ENCODE assay signal across 31 mouse cellular contexts in the genomic region with DNA sequence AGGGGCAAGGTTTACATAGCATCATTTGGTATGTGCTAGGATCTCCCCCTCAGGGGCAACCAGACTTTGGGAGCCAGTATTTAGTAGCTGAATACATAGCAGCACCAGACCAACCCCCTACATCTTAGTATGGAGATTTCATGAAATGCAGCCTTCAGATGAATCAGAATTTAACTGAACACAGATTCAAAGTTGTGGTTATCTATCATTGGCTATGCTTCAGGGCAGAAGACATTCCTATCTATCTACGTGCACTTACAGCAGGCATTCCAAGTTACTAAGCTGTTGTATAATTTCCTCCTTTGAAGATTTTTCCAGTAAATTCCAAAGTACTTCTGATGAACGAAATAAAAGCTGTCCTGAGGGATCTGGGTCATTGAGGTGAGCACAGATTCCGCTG. TPM values are rescaled to one million over a fixed set of nuclear protein-coding genes. Genes with fewer than 3 reads are reported as not detected.
"Had no signal": no experiment of that assay in that cellular context is flagged by ENCODE, and none has a peak within 500 bp of the region (broad histone marks: within the 10 kb centered on the region; RNA-seq: fewer than 3 reads in every experiment).

No protein-coding gene starts in this region.

- H3K36me3 ChIP-seq: heart, embryonic 10.5 days; heart, embryonic 12.5 days; hindbrain, embryonic 12.5 days; intestine, embryonic 15.5 days; limb, embryonic 13.5 days; limb, embryonic 15.5 days; liver, embryonic 12.5 days had no signal

- ATAC-seq: hindbrain, embryonic 16.5 days; inflammation-experienced regulatory T-cells, adult 6 months; intestine, embryonic 15.5 days; intestine, postnatal 0 days; liver, embryonic 12.5 days had no signal

- H3K4me3 ChIP-seq: gastrocnemius, adult 2 months; heart, embryonic 10.5 days; heart, embryonic 12.5 days; hindbrain, embryonic 12.5 days; intestine, embryonic 15.5 days; layer of hippocampus, adult 2 months; left cerebral cortex, adult 2 months; limb, embryonic 13.5 days; limb, embryonic 15.5 days; liver, embryonic 12.5 days had no signal

- H3K9ac ChIP-seq: heart, embryonic 12.5 days; hindbrain, embryonic 12.5 days; hindbrain, embryonic 14.5 days; intestine, embryonic 15.5 days; limb, embryonic 13.5 days; limb, embryonic 15.5 days; liver, embryonic 12.5 days; liver, embryonic 14.5 days had no signal

- H3K27ac ChIP-seq: gastrocnemius, adult 2 months; heart, embryonic 10.5 days; hindbrain, embryonic 12.5 days; hindbrain, embryonic 14.5 days; intestine, embryonic 15.5 days; layer of hippocampus, adult 2 months; left cerebral cortex, adult 2 months; limb, embryonic 13.5 days; limb, embryonic 15.5 days; liver, embryonic 12.5 days; liver, embryonic 14.5 days had no signal

- H3K4me1 ChIP-seq: heart, embryonic 10.5 days; heart, embryonic 12.5 days; hindbrain, embryonic 12.5 days; intestine, embryonic 15.5 days; limb, embryonic 13.5 days; limb, embryonic 15.5 days; liver, embryonic 12.5 days had no signal

- H3K27me3 ChIP-seq: heart, embryonic 12.5 days; hindbrain, embryonic 12.5 days; intestine, embryonic 15.5 days; limb, embryonic 13.5 days; limb, embryonic 15.5 days; liver, embryonic 12.5 days had no signal

- H3K9me3 ChIP-seq: heart, embryonic 10.5 days; heart, embryonic 12.5 days; hindbrain, embryonic 12.5 days; intestine, embryonic 15.5 days; limb, embryonic 13.5 days; limb, embryonic 15.5 days; liver, embryonic 12.5 days had no signal

- DNase-seq: gastrocnemius, adult 2 months; gastrocnemius, postnatal 10 days; gastrocnemius, postnatal 25 days; heart, adult 18-20 months; heart, postnatal 10 days; heart, postnatal 36 days; kidney, adult 18-20 months; kidney, adult 8-10 months; kidney, postnatal 10 days; kidney, postnatal 25 days; kidney, postnatal 4 days; left cerebral cortex, postnatal 4 days had no signal

- H3K4me2 ChIP-seq: heart, embryonic 12.5 days; hindbrain, embryonic 12.5 days; hindbrain, embryonic 14.5 days; intestine, embryonic 15.5 days; limb, embryonic 13.5 days; limb, embryonic 15.5 days; liver, embryonic 12.5 days had no signal

RNA-seq across cellular contexts. Expression of gene Cfap69, which starts 38.5 kb away (rescaled TPM):
- total RNA-seq: granulocyte monocyte progenitor cell, adult 5-6 weeks; hematopoietic stem cell, adult 5-6 weeks had no signal
- polyA plus RNA-seq: inflammation-experienced regulatory T-cells, adult 6 months had no signal

RNA-seq across cellular contexts. Expression of gene Gm8773, which starts 51.9 kb away (rescaled TPM):
- total RNA-seq: gastrocnemius, adult 2 months; gastrocnemius, postnatal 10 days; gastrocnemius, postnatal 25 days; granulocyte monocyte progenitor cell, adult 5-6 weeks; heart, adult 18-20 months; heart, adult 8-10 months; heart, postnatal 10 days; heart, postnatal 36 days; hematopoietic stem cell, adult 5-6 weeks; layer of hippocampus, adult 2 months; layer of hippocampus, postnatal 25 days; left cerebral cortex, adult 2 months; liver, adult 2 months had no signal
- polyA plus RNA-seq: liver, adult 2 months had no signal
